27 mouse cellular contexts compared by ENCODE assay signal in genomic region chr19:5829958-5830615, GRCm38 (mm10). TPM values are rescaled to one million over a fixed set of nuclear protein-coding genes. Genes with fewer than 3 reads are reported as not detected.
DNase-seq lines count a peak whose midpoint lies in the region; ATAC-seq and TF ChIP-seq lines count a peak whose summit lies in the region.
"Had no signal": no experiment of that assay in that cellular context is flagged by ENCODE, and none has a peak within 500 bp of the region (broad histone marks: within the 10 kb centered on the region; RNA-seq: fewer than 3 reads in every experiment).

No protein-coding gene starts in this region.

- 77% methylated on average over 19 of the region's 19 CpGs for WGBS in kidney, embryonic 15.5 days

- H3ac ChIP-seq in myocyte (ENCODE audit: control insufficient read depth, insufficient read length), result no peak overlapping the region

- peak; percentile 43 for DNase-seq in gastrocnemius, adult 2 months
- no peak for DNase-seq in gastrocnemius, postnatal 36 days
- no peak for DNase-seq in kidney, postnatal 36 days
- DNase-seq in 3134 (ENCODE audit: extremely low read depth, insufficient read length, low spot score), result peak; percentile 48
- no peak for DNase-seq in testis, postnatal 10 days (ENCODE audit: low spot score)
- DNase-seq: cerebellum, adult 18-20 months; cerebellum, postnatal 10 days; forebrain, postnatal 0 days; gastrocnemius, postnatal 14 days; kidney, adult 9 months; kidney, postnatal 4 days; left cerebral cortex, postnatal 4 days; lung, embryonic 14.5 days; lung, postnatal 36 days; midbrain, embryonic 14.5 days; retina, postnatal 1 day; right cerebral cortex, postnatal 14 days; thymus, postnatal 25 days had no signal

- no peaks in the 10 kb centered on the region for H3K9me3 ChIP-seq in kidney, embryonic 15.5 days (replicated peaks)
- H3K9me3 ChIP-seq: heart, embryonic 15.5 days; hindbrain, embryonic 12.5 days; intestine, embryonic 15.5 days; neural tube, embryonic 15.5 days had no signal

- no peak for ATAC-seq in kidney, embryonic 15.5 days (replicated peaks; ENCODE audit: low FRiP score)
- ATAC-seq: forebrain, postnatal 0 days; hindbrain, postnatal 0 days; intestine, embryonic 15.5 days had no signal

- H3K4me1 ChIP-seq in kidney, embryonic 15.5 days, result peaks cover 30% of the 10 kb centered on the region
- H3K4me1 ChIP-seq: hindbrain, embryonic 12.5 days; neural tube, embryonic 15.5 days had no signal

- H3K4me3 ChIP-seq in gastrocnemius, adult 2 months, result peak overlapping the region; percentile 94
- H3K4me3 ChIP-seq in kidney, embryonic 15.5 days (replicated peaks), result no peak overlapping the region
- H3K4me3 ChIP-seq in myocyte, result no peak overlapping the region
- H3K4me3 ChIP-seq: forebrain, embryonic 12.5 days; heart, embryonic 15.5 days; hindbrain, embryonic 12.5 days; intestine, embryonic 15.5 days; neural tube, embryonic 15.5 days had no signal

- H3K36me3 ChIP-seq in kidney, embryonic 15.5 days, result no peaks in the 10 kb centered on the region
- peaks cover 26% of the 10 kb centered on the region for H3K36me3 ChIP-seq in myocyte (ENCODE audit: control insufficient read depth, insufficient read depth)
- H3K36me3 ChIP-seq: forebrain, embryonic 12.5 days; heart, embryonic 15.5 days; hindbrain, embryonic 12.5 days; neural tube, embryonic 15.5 days had no signal

- no peak for TF ChIP-seq CTCF in gastrocnemius, adult 2 months (IDR thresholded peaks at IDR 0.05)

- peak overlapping the region; percentile 98 for H3K27ac ChIP-seq in gastrocnemius, adult 2 months
- 0 out of 2 replicates have a peak overlapping the region, but pooled peaks have one; percentile 37 for H3K27ac ChIP-seq in kidney, embryonic 15.5 days
- H3K27ac ChIP-seq: forebrain, embryonic 12.5 days; heart, embryonic 15.5 days; hindbrain, embryonic 12.5 days; hindbrain, postnatal 0 days; intestine, embryonic 15.5 days; liver, embryonic 14.5 days; neural tube, embryonic 15.5 days had no signal

- H3K79me2 ChIP-seq in myocyte (ENCODE audit: control insufficient read depth, insufficient read depth), result peaks cover 24% of the 10 kb centered on the region

- H3K27me3 ChIP-seq in kidney, embryonic 15.5 days, result no peaks in the 10 kb centered on the region
- H3K27me3 ChIP-seq in myocyte (ENCODE audit: control insufficient read depth, insufficient read depth, insufficient read length), result no peaks in the 10 kb centered on the region
- H3K27me3 ChIP-seq: forebrain, embryonic 12.5 days; heart, embryonic 15.5 days; hindbrain, embryonic 12.5 days; intestine, embryonic 15.5 days; neural tube, embryonic 15.5 days had no signal

- H3K9ac ChIP-seq in kidney, embryonic 15.5 days, result no peak overlapping the region
- H3K9ac ChIP-seq: forebrain, embryonic 12.5 days; forebrain, postnatal 0 days; heart, embryonic 15.5 days; hindbrain, embryonic 12.5 days; intestine, embryonic 15.5 days; liver, embryonic 14.5 days; lung, embryonic 14.5 days; neural tube, embryonic 15.5 days had no signal

- intact Hi-C loops in gastrocnemius, adult 2 months (cut with DNase I), result no loop called here
- intact Hi-C loops in gastrocnemius, postnatal 36 days (cut with DNase I), result no loop called here

- peak; percentile 62 for TF ChIP-seq POLR2A in myocyte (IDR thresholded peaks at IDR 0.05; ENCODE audit: insufficient read length, low read depth)

- no peak overlapping the region for H3K4me2 ChIP-seq in kidney, embryonic 15.5 days
- peak overlapping the region; percentile 20 for H3K4me2 ChIP-seq in myocyte (ENCODE audit: low read depth)
- H3K4me2 ChIP-seq: forebrain, embryonic 12.5 days; heart, embryonic 15.5 days; hindbrain, embryonic 12.5 days; intestine, embryonic 15.5 days; lung, embryonic 14.5 days; neural tube, embryonic 15.5 days had no signal

TF ChIP-seq in myocyte, 11 proteins besides CTCF, POLR2A, EP300 and RAD21:
- TF ChIP-seq TCF12 (IDR thresholded peaks at IDR 0.05; ENCODE audit: insufficient read depth, poor library complexity, severe bottlenecking) (no peak), E2F4 (IDR thresholded peaks at IDR 0.05; ENCODE audit: insufficient read depth) (no peak), POLR2AphosphoS2 (IDR thresholded peaks at IDR 0.05; ENCODE audit: insufficient read length, low read depth) (peak; percentile 90), CEBPB (IDR thresholded peaks at IDR 0.05; ENCODE audit: insufficient read depth, poor library complexity, severe bottlenecking) (no peak), MYOG (IDR thresholded peaks at IDR 0.05; ENCODE audit: control insufficient read depth in 1 of 3, insufficient read depth in 1 of 3, insufficient read length in 2 of 3, low read depth in 2 of 3) (no peak), TCF3 (IDR thresholded peaks at IDR 0.05; ENCODE audit: insufficient read length, low read depth) (no peak), USF1 (IDR thresholded peaks at IDR 0.05; ENCODE audit: low read depth) (no peak), MYOD1 (IDR thresholded peaks at IDR 0.05; ENCODE audit: control insufficient read depth in 1 of 3, insufficient read length in 2 of 3, low read depth in 2 of 3) (no peak)

RNA-seq across cellular contexts. Expression of gene Frmd8, which starts 45.0 kb away (rescaled TPM):
- total RNA-seq in gastrocnemius, adult 2 months (2021), result 1 to 10 TPM; 3.4 to 4.0 TPM
- total RNA-seq in gastrocnemius, postnatal 36 days (2021), result 1 to 10 TPM; 4.5 to 5.0 TPM
- polyA plus RNA-seq in kidney, embryonic 15.5 days (2015; fragmentation: Nextera tagmentation; extraction: Ambion mirVana), result 40.2 and 43.1 TPM in 2 replicates
- polyA plus RNA-seq in myocyte (2012; fragmentation: generic; extraction: Trizol), result 22.3 TPM

RNA-seq across cellular contexts. Expression of gene Slc25a45, which starts 47.5 kb away (rescaled TPM):
- total RNA-seq in gastrocnemius, adult 2 months (2021), result under 1 TPM; 0.79 to 0.84 TPM
- 1 to 10 TPM in 1 of 2 experiments, under 1 TPM in 1; 0.99 to 1.0 TPM for total RNA-seq in gastrocnemius, postnatal 36 days (2021)
- polyA plus RNA-seq in kidney, embryonic 15.5 days (2015; fragmentation: Nextera tagmentation; extraction: Ambion mirVana), result 8.1 and 8.5 TPM in 2 replicates
- 5.2 TPM for polyA plus RNA-seq in myocyte (2012; fragmentation: generic; extraction: Trizol)

RNA-seq across cellular contexts. Expression of gene Scyl1, which starts 58.9 kb away (rescaled TPM):
- total RNA-seq in gastrocnemius, adult 2 months (2021), result 10 to 100 TPM; 71.2 to 78.6 TPM
- 10 to 100 TPM; 70.8 to 71.1 TPM for total RNA-seq in gastrocnemius, postnatal 36 days (2021)
- 69.6 and 76.0 TPM in 2 replicates for polyA plus RNA-seq in kidney, embryonic 15.5 days (2015; fragmentation: Nextera tagmentation; extraction: Ambion mirVana)
- polyA plus RNA-seq in myocyte (2012; fragmentation: generic; extraction: Trizol), result 73.5 TPM

Comparison
In these comparisons a context has a peak if more than half of its experiments do, and no peak if none do; other contexts are left out.
1. DNase-seq: peak in gastrocnemius, adult 2 months (single experiment) and 3134 (single experiment); none in gastrocnemius, postnatal 36 days (0 of 2), kidney, postnatal 36 days (0 of 2) and testis, postnatal 10 days (single experiment).